7 mouse cellular contexts compared by ENCODE assay signal in genomic region chr5:103843938-103844337, GRCm38 (mm10).
A peak's percentile ranks its signal among the peaks of the same experiment; 100 is the strongest.
DNase-seq lines count a peak whose midpoint lies in the region; ATAC-seq and TF ChIP-seq lines count a peak whose summit lies in the region.

No protein-coding gene starts in this region.

- peaks cover 15% of the 10 kb centered on the region for H3K36me3 ChIP-seq in intestine, embryonic 14.5 days (ENCODE audit: control insufficient read depth, insufficient read depth, low read length)
- no peaks in the 10 kb centered on the region for H3K36me3 ChIP-seq in intestine, embryonic 16.5 days (ENCODE audit: control insufficient read depth, insufficient read depth, low read length)
- H3K36me3 ChIP-seq in ES-Bruce4 (ENCODE audit: control insufficient read depth, insufficient read depth, low read length, poor library complexity, severe bottlenecking) = peaks cover 6% of the 10 kb centered on the region; the same call in 1 of the 2 replicates
- H3K36me3 ChIP-seq in liver, embryonic 13.5 days = peaks cover 99% of the 10 kb centered on the region
- peaks cover 25% of the 10 kb centered on the region for H3K36me3 ChIP-seq in splenic B cell, adult 2 months (ENCODE audit: control insufficient read depth, insufficient read depth, low read length, poor library complexity, severe bottlenecking)

- H3K27ac ChIP-seq in intestine, embryonic 14.5 days (ENCODE audit: low read depth) = no peak overlapping the region
- no peak overlapping the region for H3K27ac ChIP-seq in intestine, embryonic 16.5 days (ENCODE audit: low read length)
- H3K27ac ChIP-seq in ES-Bruce4 (ENCODE audit: insufficient read depth, low read length) = no peak overlapping the region
- no peak overlapping the region for H3K27ac ChIP-seq in embryonic fibroblast, embryonic 13.5 days (ENCODE audit: insufficient read depth, low read length)
- no peak overlapping the region for H3K27ac ChIP-seq in liver, embryonic 13.5 days

- TF ChIP-seq POLR2A in ES-Bruce4 (IDR thresholded peaks at IDR 0.05; ENCODE audit: insufficient read depth, low read length) = no peak
- TF ChIP-seq POLR2A in embryonic fibroblast, embryonic 13.5 days (IDR thresholded peaks at IDR 0.05; ENCODE audit: low read depth, low read length) = no peak

- no peak overlapping the region for H3K4me2 ChIP-seq in intestine, embryonic 14.5 days (ENCODE audit: low read length)
- H3K4me2 ChIP-seq in intestine, embryonic 16.5 days (ENCODE audit: low read depth, low read length) = no peak overlapping the region
- H3K4me2 ChIP-seq in liver, embryonic 13.5 days = no peak overlapping the region

- WGBS in intestine, embryonic 14.5 days = 59% methylated on average over 1 of the region's 1 CpGs
- WGBS in intestine, embryonic 16.5 days = 63% methylated on average over 1 of the region's 1 CpGs
- 38% methylated on average over 1 of the region's 1 CpGs for WGBS in liver, embryonic 13.5 days (ENCODE audit: insufficient replicate concordance)

- H3K27me3 ChIP-seq in intestine, embryonic 14.5 days (replicated peaks; ENCODE audit: control insufficient read depth, insufficient read depth, low read length) = no peaks in the 10 kb centered on the region
- H3K27me3 ChIP-seq in intestine, embryonic 16.5 days (replicated peaks; ENCODE audit: control insufficient read depth, insufficient read depth, low read length) = no peaks in the 10 kb centered on the region
- H3K27me3 ChIP-seq in ES-Bruce4 (ENCODE audit: control insufficient read depth, insufficient read depth, low read length, poor library complexity, severe bottlenecking) = no peaks in the 10 kb centered on the region
- no peaks in the 10 kb centered on the region for H3K27me3 ChIP-seq in liver, embryonic 13.5 days
- H3K27me3 ChIP-seq in splenic B cell, adult 2 months (ENCODE audit: control insufficient read depth, insufficient read depth, low read length, poor library complexity, severe bottlenecking) = no peaks in the 10 kb centered on the region

- ATAC-seq in intestine, embryonic 14.5 days (replicated peaks; ENCODE audit: low FRiP score, low TSS enrichment, low read depth) = no peak
- no peak for ATAC-seq in intestine, embryonic 16.5 days
- ATAC-seq in liver, embryonic 13.5 days (ENCODE audit: low read depth) = no peak

- no peak for TF ChIP-seq EP300 in ES-Bruce4 (IDR thresholded peaks at IDR 0.05; ENCODE audit: insufficient read depth, low read depth, low read length)

- no peak overlapping the region for H3K4me3 ChIP-seq in intestine, embryonic 14.5 days (ENCODE audit: low read depth, low read length)
- H3K4me3 ChIP-seq in intestine, embryonic 16.5 days (ENCODE audit: low read length) = no peak overlapping the region
- no peak overlapping the region for H3K4me3 ChIP-seq in ES-Bruce4 (ENCODE audit: low read depth, low read length)
- no peak overlapping the region for H3K4me3 ChIP-seq in embryonic fibroblast, embryonic 13.5 days (ENCODE audit: insufficient read depth, low read length)
- H3K4me3 ChIP-seq in liver, embryonic 13.5 days (replicated peaks) = no peak overlapping the region

- DNase-seq in intestine, embryonic 14.5 days (ENCODE audit: low spot score) = peak; percentile 68
- DNase-seq in adipocyte (ENCODE audit: low spot score) = peak; percentile 50
- DNase-seq in liver, embryonic 13.5 days = peak; percentile 30
- peak; percentile 59 for DNase-seq in splenic B cell, adult 2 months (ENCODE audit: low read depth, low spot score)

- H3K4me1 ChIP-seq in intestine, embryonic 14.5 days (replicated peaks; ENCODE audit: control insufficient read depth, insufficient read depth, low read length) = 0 out of 2 replicates have a peak, but pooled peaks cover 5% of the 10 kb centered on the region
- H3K4me1 ChIP-seq in intestine, embryonic 16.5 days (ENCODE audit: control insufficient read depth, insufficient read depth, low read length) = no peaks in the 10 kb centered on the region
- no peaks in the 10 kb centered on the region for H3K4me1 ChIP-seq in ES-Bruce4 (ENCODE audit: control insufficient read depth, insufficient read depth, low read length)
- H3K4me1 ChIP-seq in embryonic fibroblast, embryonic 13.5 days (ENCODE audit: control insufficient read depth, insufficient read depth, low read length) = peaks cover 1% of the 10 kb centered on the region; the same call in 1 of the 2 replicates
- peaks cover 11% of the 10 kb centered on the region for H3K4me1 ChIP-seq in liver, embryonic 13.5 days (replicated peaks)

- peak; percentile 52 for TF ChIP-seq CTCF in ES-Bruce4 (IDR thresholded peaks at IDR 0.05; ENCODE audit: low read depth, low read length)
- TF ChIP-seq CTCF in embryonic fibroblast, embryonic 13.5 days (IDR thresholded peaks at IDR 0.05; ENCODE audit: borderline replicate concordance, insufficient read depth, low read length) = 0 out of 2 replicates have a peak, but pooled peaks have one; percentile 7

- no peaks in the 10 kb centered on the region for H3K9me3 ChIP-seq in intestine, embryonic 14.5 days (ENCODE audit: control insufficient read depth, low read length)
- H3K9me3 ChIP-seq in intestine, embryonic 16.5 days (ENCODE audit: control insufficient read depth, low read length) = no peaks in the 10 kb centered on the region
- H3K9me3 ChIP-seq in ES-Bruce4 (replicated peaks; ENCODE audit: control insufficient read depth, insufficient read depth, low read length, poor library complexity, severe bottlenecking) = peaks cover 6% of the 10 kb centered on the region
- no peaks in the 10 kb centered on the region for H3K9me3 ChIP-seq in liver, embryonic 13.5 days (replicated peaks)

- no peak overlapping the region for H3K9ac ChIP-seq in intestine, embryonic 14.5 days (ENCODE audit: low read length)
- H3K9ac ChIP-seq in intestine, embryonic 16.5 days (ENCODE audit: low read depth, low read length) = no peak overlapping the region
- no peak overlapping the region for H3K9ac ChIP-seq in ES-Bruce4 (ENCODE audit: low read depth, poor library complexity, severe bottlenecking)
- H3K9ac ChIP-seq in liver, embryonic 13.5 days = no peak overlapping the region
